Mouse (Mus musculus): ENCODE measurements around the gene Cdc37l1.
A peak's percentile ranks its signal among the peaks of the same experiment; 100 is the strongest.

Cdc37l1 gene

GRCm38 (mm10) chr19:29047334-29048170, 57.4 kb downstream of the Cdc37l1 start, which contains the start of gene Ak3:
Gene Ak3 (minus strand): TSS chr19:29047961.
- peak; percentile 88 for DNase-seq

GRCm38 (mm10) chr19:29049401-29050075, 59.4 kb downstream of the Cdc37l1 start:
- DNase-seq, result no peak

- DNase-seq, result no peak
Observed at GRCm38 (mm10) chr19:29050186-29050980, 60.2 kb downstream of the Cdc37l1 start.

GRCm38 (mm10) chr19:29052786-29053185, 62.6 kb downstream of the Cdc37l1 start:
- DNase-seq, result no peak

- DNase-seq, result no peak
Observed at GRCm38 (mm10) chr19:29054594-29054993, 64.4 kb downstream of the Cdc37l1 start.

- DNase-seq, result no peak
Observed at GRCm38 (mm10) chr19:29055469-29055868, 65.3 kb downstream of the Cdc37l1 start.

- no peak for DNase-seq
Observed at GRCm38 (mm10) chr19:29058741-29059140, 68.6 kb downstream of the Cdc37l1 start.

- DNase-seq, result no peak
Observed at GRCm38 (mm10) chr19:29059688-29060087, 69.5 kb downstream of the Cdc37l1 start.

- DNase-seq, result no peak
Observed at GRCm38 (mm10) chr19:29060299-29060698, 70.1 kb downstream of the Cdc37l1 start.

GRCm38 (mm10) chr19:29063009-29063408, 72.9 kb downstream of the Cdc37l1 start:
- no peak for DNase-seq

GRCm38 (mm10) chr19:29063577-29064363, 73.6 kb downstream of the Cdc37l1 start:
- DNase-seq, result peak; percentile 94

- no peak for DNase-seq
Observed at GRCm38 (mm10) chr19:29064451-29065102, 74.4 kb downstream of the Cdc37l1 start.

- DNase-seq, result peak; percentile 84
Observed at GRCm38 (mm10) chr19:29066981-29067471, 76.9 kb downstream of the Cdc37l1 start.

- no peak for DNase-seq
Observed at GRCm38 (mm10) chr19:29069195-29069594, 79.0 kb downstream of the Cdc37l1 start.

- DNase-seq, result peak; percentile 56
Observed at GRCm38 (mm10) chr19:29074802-29075201, 84.7 kb downstream of the Cdc37l1 start.

All from kidney, postnatal 14 days (tissue).